Mouse (Mus musculus) cortical plate, adult 2 months (tissue): ENCODE data around the gene Ms4a6b.
"Not testable (repeated sequence)": the region's sequence is repeated elsewhere in the genome, so short reads cannot be mapped to it uniquely, and the experiment has no call there.

ENCODE experiments used
- CTCF ChIP-seq: fragments of 200-500 bp; IDR thresholded peaks from 2 replicates; pipeline ENCODE4 v1.5.1; 2011; ENCODE audit warnings: mild to moderate bottlenecking, control low read depth, low read length; ENCODE audit not compliant: insufficient read depth; ENCODE audit errors: extremely low read depth
- POLR2A ChIP-seq: fragments of 200-500 bp; IDR thresholded peaks from 2 replicates; pipeline ENCODE4 v1.6.1; 2011; ENCODE audit warnings: mild to moderate bottlenecking, low read length, control low read depth; ENCODE audit not compliant: insufficient read depth; ENCODE audit errors: extremely low read depth

GRCm38 (mm10) chr19:11469215-11469614, 47.1 kb upstream of the Ms4a6b start, which contains the start of gene Ms4a6c:
- TF ChIP-seq CTCF, POLR2A: not testable (repeated sequence)
